Comparison of ENCODE assay signal across 8 mouse cellular contexts in the genomic region with DNA sequence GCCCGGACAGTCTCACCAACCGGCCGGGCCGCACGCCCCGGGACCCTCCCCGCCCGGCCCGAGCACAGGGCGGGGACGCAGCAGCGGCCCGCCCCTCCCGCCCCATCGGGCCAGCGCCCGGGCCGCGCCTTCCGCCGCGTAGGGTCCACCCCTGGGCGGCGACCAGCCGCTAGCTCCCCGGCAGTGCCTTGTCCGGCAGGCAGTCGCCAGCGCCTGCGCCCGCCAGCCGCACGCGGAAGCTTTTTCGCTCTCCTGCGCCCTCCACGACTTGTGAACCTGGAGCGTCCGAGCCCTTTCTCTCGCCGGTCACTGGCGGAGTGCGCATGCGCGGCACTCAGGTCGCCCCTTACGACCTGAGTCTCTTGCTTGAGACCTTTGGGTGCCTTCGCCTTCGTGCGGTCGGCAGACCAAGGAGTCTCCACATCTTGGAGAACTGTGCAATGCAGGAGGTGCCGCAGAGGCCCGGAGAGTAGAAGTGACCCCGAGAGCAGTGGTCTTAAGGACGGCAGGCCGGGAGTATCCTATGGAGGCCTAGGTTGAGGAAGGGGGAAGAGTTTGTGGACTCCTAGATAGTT. TPM values are rescaled to one million over a fixed set of nuclear protein-coding genes. Genes with fewer than 3 reads are reported as not detected.
DNase-seq lines count a peak whose midpoint lies in the region; ATAC-seq and TF ChIP-seq lines count a peak whose summit lies in the region.

Abcb10 (minus strand) TSS at position 297 of the 575 bp plus-strand sequence.

- H3K9me3 ChIP-seq in erythroblast, embryonic 14.5 days (ENCODE audit: control insufficient read depth, low read length): no peaks in the 10 kb centered on the region
- no peaks in the 10 kb centered on the region for H3K9me3 ChIP-seq in heart, embryonic 11.5 days (replicated peaks; ENCODE audit: control insufficient read depth, low read length)
- H3K9me3 ChIP-seq in kidney, embryonic 15.5 days (replicated peaks): no peaks in the 10 kb centered on the region
- no peaks in the 10 kb centered on the region for H3K9me3 ChIP-seq in limb, embryonic 15.5 days
- no peaks in the 10 kb centered on the region for H3K9me3 ChIP-seq in midbrain, postnatal 0 days (ENCODE audit: low read length)

- no peak for TF ChIP-seq CTCF in brain, embryonic 14.5 days (IDR thresholded peaks at IDR 0.05; ENCODE audit: borderline replicate concordance, extremely low read depth, insufficient read depth, insufficient read length)
- TF ChIP-seq CTCF in midbrain, postnatal 0 days (IDR thresholded peaks at IDR 0.05): no peak

- ATAC-seq in heart, embryonic 11.5 days (replicated peaks; ENCODE audit: insufficient number of reproducible peaks, low FRiP score, low TSS enrichment): peak; percentile 91
- ATAC-seq in kidney, embryonic 15.5 days (replicated peaks; ENCODE audit: low FRiP score): peak; percentile 97
- peak; percentile 94 for ATAC-seq in limb, embryonic 15.5 days (ENCODE audit: insufficient number of reproducible peaks, low FRiP score, low TSS enrichment, low read depth)
- peak; percentile 84 for ATAC-seq in midbrain, postnatal 0 days (ENCODE audit: low FRiP score)

- no peaks in the 10 kb centered on the region for H3K27me3 ChIP-seq in erythroblast, embryonic 14.5 days (ENCODE audit: control insufficient read depth)
- no peaks in the 10 kb centered on the region for H3K27me3 ChIP-seq in heart, embryonic 11.5 days (ENCODE audit: control insufficient read depth, insufficient read depth, low read length)
- no peaks in the 10 kb centered on the region for H3K27me3 ChIP-seq in kidney, embryonic 15.5 days
- H3K27me3 ChIP-seq in limb, embryonic 15.5 days: no peaks in the 10 kb centered on the region
- H3K27me3 ChIP-seq in midbrain, postnatal 0 days (ENCODE audit: insufficient read depth, low read length): no peaks in the 10 kb centered on the region

- TF ChIP-seq POLR2A in brain, embryonic 14.5 days (IDR thresholded peaks at IDR 0.05; ENCODE audit: borderline replicate concordance, extremely low read depth, insufficient read depth, insufficient read length, poor library complexity, severe bottlenecking): peak; percentile 54

- under 1% methylated on average over 51 of the region's 56 CpGs for WGBS in heart, embryonic 11.5 days (ENCODE audit: insufficient replicate concordance)
- under 1% methylated on average over 42 of the region's 56 CpGs for WGBS in kidney, embryonic 15.5 days
- under 1% methylated on average over 43 of the region's 56 CpGs for WGBS in limb, embryonic 15.5 days
- under 1% methylated on average over 37 of the region's 56 CpGs for WGBS in midbrain, postnatal 0 days

- peak; percentile 70 for DNase-seq in CD4-positive helper T cell, adult 2 months (ENCODE audit: low read depth, low spot score)
- DNase-seq in brain, embryonic 14.5 days (ENCODE audit: low read depth): peak; percentile 86
- DNase-seq in midbrain, postnatal 0 days (ENCODE audit: low spot score): peak; percentile 83
- peak; percentile 87 to 88 for DNase-seq in spleen, postnatal 10 days (ENCODE audit: low spot score in 2 of 2)

- peak within 1 kb of the TSS; percentile 97 for H3K27ac ChIP-seq in heart, embryonic 11.5 days (ENCODE audit: low read depth, low read length)
- H3K27ac ChIP-seq in kidney, embryonic 15.5 days: peak within 1 kb of the TSS; percentile 93
- H3K27ac ChIP-seq in limb, embryonic 15.5 days: peak within 1 kb of the TSS; percentile 78
- H3K27ac ChIP-seq in midbrain, postnatal 0 days (ENCODE audit: low read depth, low read length): peak within 1 kb of the TSS; percentile 62

- H3K4me3 ChIP-seq in erythroblast, embryonic 14.5 days (replicated peaks): peak within 1 kb of the TSS; percentile 74
- H3K4me3 ChIP-seq in heart, embryonic 11.5 days (ENCODE audit: low read depth, low read length): peak within 1 kb of the TSS; percentile 90
- H3K4me3 ChIP-seq in kidney, embryonic 15.5 days (replicated peaks): peak within 1 kb of the TSS; percentile 75
- peak within 1 kb of the TSS; percentile 85 for H3K4me3 ChIP-seq in limb, embryonic 15.5 days
- H3K4me3 ChIP-seq in midbrain, postnatal 0 days (ENCODE audit: low read depth, low read length): peak within 1 kb of the TSS; percentile 87

- H3K4me2 ChIP-seq in heart, embryonic 11.5 days: peak within 1 kb of the TSS; percentile 94
- H3K4me2 ChIP-seq in kidney, embryonic 15.5 days: peak within 1 kb of the TSS; percentile 91
- H3K4me2 ChIP-seq in limb, embryonic 15.5 days: peak within 1 kb of the TSS; percentile 90
- peak within 1 kb of the TSS; percentile 93 for H3K4me2 ChIP-seq in midbrain, postnatal 0 days (ENCODE audit: low read depth, low read length, poor library complexity, severe bottlenecking)

- H3K36me3 ChIP-seq in erythroblast, embryonic 14.5 days (ENCODE audit: control insufficient read depth): peaks cover 78% of the 10 kb centered on the region
- H3K36me3 ChIP-seq in heart, embryonic 11.5 days (ENCODE audit: control insufficient read depth, insufficient read depth, low read length): no peaks in the 10 kb centered on the region
- no peaks in the 10 kb centered on the region for H3K36me3 ChIP-seq in kidney, embryonic 15.5 days
- no peaks in the 10 kb centered on the region for H3K36me3 ChIP-seq in limb, embryonic 15.5 days
- peaks cover 2% of the 10 kb centered on the region; the same call in 1 of the 2 replicates for H3K36me3 ChIP-seq in midbrain, postnatal 0 days (ENCODE audit: insufficient read depth, low read length)

- peak within 1 kb of the TSS; percentile 96 for H3K9ac ChIP-seq in heart, embryonic 11.5 days (ENCODE audit: low read depth, low read length)
- H3K9ac ChIP-seq in kidney, embryonic 15.5 days: peak within 1 kb of the TSS; percentile 73
- H3K9ac ChIP-seq in limb, embryonic 15.5 days: peak within 1 kb of the TSS; percentile 59
- H3K9ac ChIP-seq in midbrain, postnatal 0 days (replicated peaks; ENCODE audit: low read length, poor library complexity, severe bottlenecking): peak within 1 kb of the TSS; percentile 94

- H3K4me1 ChIP-seq in erythroblast, embryonic 14.5 days (ENCODE audit: control insufficient read depth): peaks cover 63% of the 10 kb centered on the region
- peaks cover 26% of the 10 kb centered on the region for H3K4me1 ChIP-seq in heart, embryonic 11.5 days (ENCODE audit: control insufficient read depth, insufficient read depth, low read length)
- peaks cover 34% of the 10 kb centered on the region for H3K4me1 ChIP-seq in kidney, embryonic 15.5 days
- H3K4me1 ChIP-seq in limb, embryonic 15.5 days: peaks cover 14% of the 10 kb centered on the region
- H3K4me1 ChIP-seq in midbrain, postnatal 0 days (ENCODE audit: insufficient read depth, low read length): peaks cover 5% of the 10 kb centered on the region; the same call in 1 of the 2 replicates

RNA-seq across cellular contexts. Expression of gene Abcb10, which starts in this region (rescaled TPM):
- 16.0 and 19.5 TPM in 2 replicates for polyA plus RNA-seq in brain, embryonic 14.5 days (2012; rRNA removed)
- 12.9 and 15.2 TPM in 2 replicates for polyA plus RNA-seq in erythroblast, embryonic 14.5 days (2012)
- polyA plus RNA-seq in heart, embryonic 11.5 days (2014; fragmentation: Nextera tagmentation; extraction: Ambion mirVana): 36.2 and 38.4 TPM in 2 replicates
- 15.5 and 17.1 TPM in 2 replicates for polyA plus RNA-seq in kidney, embryonic 15.5 days (2015; fragmentation: Nextera tagmentation; extraction: Ambion mirVana)
- polyA plus RNA-seq in limb, embryonic 15.5 days (2015; fragmentation: Nextera tagmentation; extraction: Ambion mirVana): 14.2 and 17.7 TPM in 2 replicates
- total RNA-seq in midbrain, postnatal 0 days (2014; rRNA removed): 43.4 and 52.7 TPM in 2 replicates
- polyA plus RNA-seq in midbrain, postnatal 0 days (2015; fragmentation: Nextera tagmentation; extraction: Ambion mirVana): 14.7 and 14.8 TPM in 2 replicates

Comparison
In these comparisons a context has a peak if more than half of its experiments do, and no peak if none do; other contexts are left out.
1. Peak in every context shown above with its lines: DNase-seq, ATAC-seq, H3K4me3 ChIP-seq and H3K27ac ChIP-seq.